Mouse (Mus musculus) cortical plate, adult 2 months (tissue): ENCODE data around the gene Gramd1c.

Experiments
- CTCF ChIP-seq: fragments of 200-500 bp; IDR thresholded peaks from 2 replicates; pipeline ENCODE4 v1.5.1; 2011; ENCODE audit warnings: mild to moderate bottlenecking, control low read depth, low read length; ENCODE audit not compliant: insufficient read depth; ENCODE audit errors: extremely low read depth
- POLR2A ChIP-seq: fragments of 200-500 bp; IDR thresholded peaks from 2 replicates; pipeline ENCODE4 v1.6.1; 2011; ENCODE audit warnings: mild to moderate bottlenecking, low read length, control low read depth; ENCODE audit not compliant: insufficient read depth; ENCODE audit errors: extremely low read depth

GRCm38 (mm10) chr16:44015416-44016158 is 47.6 kb downstream of the Gramd1c start:
- TF ChIP-seq CTCF (no peak), POLR2A (no peak)
